Mouse (Mus musculus): Measurements from ENCODE around the gene Hsd11b1. TPM values are rescaled to one million over a fixed set of nuclear protein-coding genes. Genes with fewer than 3 reads are reported as not detected.

The Hsd11b1 gene
- polyA plus RNA-seq, 1 experiment, result not detected

DNA sequence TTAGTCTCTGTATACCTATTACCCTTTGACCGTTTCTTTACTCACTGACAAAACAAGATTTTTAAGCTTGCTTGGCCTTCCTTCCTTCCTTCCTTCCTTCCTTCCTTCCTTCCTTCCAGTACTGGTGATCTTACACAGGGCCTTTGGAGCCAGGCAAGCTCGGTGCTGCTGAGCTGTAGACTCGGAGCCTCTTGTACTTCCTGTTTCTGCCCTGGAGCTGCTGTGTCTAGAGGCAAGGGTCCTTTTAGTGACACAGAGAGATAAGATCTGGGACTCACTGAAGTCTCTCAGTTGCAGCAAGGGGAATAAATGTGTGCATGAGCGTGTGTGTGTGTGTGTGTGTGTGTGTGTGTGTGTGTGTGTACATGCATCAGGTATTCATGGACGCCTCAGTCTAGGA, 32.9 kb downstream of the Hsd11b1 start:
- no peak for TF ChIP-seq CTCF (IDR thresholded peaks at IDR 0.05; ENCODE audit: low read depth, low read length)
- no peak for TF ChIP-seq EP300 (IDR thresholded peaks at IDR 0.05; ENCODE audit: insufficient read depth, low read depth, low read length)
- no peak for TF ChIP-seq POLR2A (IDR thresholded peaks at IDR 0.05; ENCODE audit: insufficient read depth, low read length)
- Histone ChIP-seq H3K27ac (ENCODE audit: insufficient read depth, low read length) (no peak overlapping the region), H3K4me1 (ENCODE audit: control insufficient read depth, insufficient read depth, low read length) (no peaks in the 10 kb centered on the region), H3K27me3 (ENCODE audit: control insufficient read depth, insufficient read depth, low read length, poor library complexity, severe bottlenecking) (no peaks in the 10 kb centered on the region), H3K4me3 (ENCODE audit: low read depth, low read length) (no peak overlapping the region), H3K36me3 (ENCODE audit: control insufficient read depth, insufficient read depth, low read length, poor library complexity, severe bottlenecking) (no peaks in the 10 kb centered on the region), H3K9me3 (replicated peaks; ENCODE audit: control insufficient read depth, insufficient read depth, low read length, poor library complexity, severe bottlenecking) (no peaks in the 10 kb centered on the region), H3K9ac (ENCODE audit: low read depth, poor library complexity, severe bottlenecking) (no peak overlapping the region)

DNA sequence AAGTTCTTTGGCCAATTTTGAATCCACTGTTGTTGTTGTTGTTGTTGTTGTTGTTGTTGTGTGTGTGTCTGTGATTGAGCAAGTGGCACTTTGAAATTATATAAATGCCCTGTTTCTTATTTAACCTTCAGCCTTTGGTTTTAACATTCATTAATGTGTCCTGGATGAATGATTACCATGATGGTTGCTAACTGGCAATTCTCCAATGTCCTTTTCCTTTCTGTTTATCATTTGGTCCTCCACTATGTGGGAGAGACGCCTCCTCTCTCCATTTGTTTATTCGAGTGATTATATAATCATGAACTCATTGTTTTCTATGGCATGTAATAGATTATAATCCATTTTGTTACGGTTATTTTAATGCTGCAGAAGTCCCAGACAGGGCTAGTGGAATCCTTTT, 33.3 kb downstream of the Hsd11b1 start:
- Histone ChIP-seq H3K4me1 (ENCODE audit: control insufficient read depth, insufficient read depth, low read length) (no peaks in the 10 kb centered on the region), H3K36me3 (ENCODE audit: control insufficient read depth, insufficient read depth, low read length, poor library complexity, severe bottlenecking) (no peaks in the 10 kb centered on the region), H3K27me3 (ENCODE audit: control insufficient read depth, insufficient read depth, low read length, poor library complexity, severe bottlenecking) (no peaks in the 10 kb centered on the region), H3K27ac (ENCODE audit: insufficient read depth, low read length) (no peak overlapping the region), H3K9me3 (replicated peaks; ENCODE audit: control insufficient read depth, insufficient read depth, low read length, poor library complexity, severe bottlenecking) (no peaks in the 10 kb centered on the region), H3K4me3 (ENCODE audit: low read depth, low read length) (no peak overlapping the region), H3K9ac (ENCODE audit: low read depth, poor library complexity, severe bottlenecking) (no peak overlapping the region)
- no peak for TF ChIP-seq EP300 (IDR thresholded peaks at IDR 0.05; ENCODE audit: insufficient read depth, low read depth, low read length)
- no peak for TF ChIP-seq POLR2A (IDR thresholded peaks at IDR 0.05; ENCODE audit: insufficient read depth, low read length)
- no peak for TF ChIP-seq CTCF (IDR thresholded peaks at IDR 0.05; ENCODE audit: low read depth, low read length)

DNA sequence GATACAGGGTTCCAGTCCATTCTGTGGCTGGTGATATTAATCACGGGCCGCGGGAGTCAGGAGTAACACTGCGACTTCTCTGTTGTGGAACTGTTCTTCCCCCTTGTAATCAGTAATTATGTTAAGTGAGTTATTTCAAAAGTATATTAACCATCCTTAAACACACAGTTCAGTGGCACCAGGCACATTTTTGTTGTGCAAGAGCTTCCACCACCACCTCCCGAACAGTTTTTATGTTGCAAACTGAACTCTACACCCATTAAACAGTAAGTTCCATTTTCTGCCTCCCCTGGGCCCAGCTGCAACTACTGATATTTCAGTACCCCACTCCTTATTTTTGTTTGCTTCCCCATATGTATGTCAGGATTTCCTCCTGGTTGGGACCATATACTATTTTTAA, 34.3 kb downstream of the Hsd11b1 start:
- Histone ChIP-seq H3K36me3 (ENCODE audit: control insufficient read depth, insufficient read depth, low read length, poor library complexity, severe bottlenecking) (no peaks in the 10 kb centered on the region), H3K9ac (ENCODE audit: low read depth, poor library complexity, severe bottlenecking) (no peak overlapping the region), H3K4me3 (ENCODE audit: low read depth, low read length) (no peak overlapping the region), H3K27ac (ENCODE audit: insufficient read depth, low read length) (no peak overlapping the region), H3K27me3 (ENCODE audit: control insufficient read depth, insufficient read depth, low read length, poor library complexity, severe bottlenecking) (no peaks in the 10 kb centered on the region), H3K4me1 (ENCODE audit: control insufficient read depth, insufficient read depth, low read length) (no peaks in the 10 kb centered on the region), H3K9me3 (replicated peaks; ENCODE audit: control insufficient read depth, insufficient read depth, low read length, poor library complexity, severe bottlenecking) (no peaks in the 10 kb centered on the region)
- no peak for TF ChIP-seq EP300 (IDR thresholded peaks at IDR 0.05; ENCODE audit: insufficient read depth, low read depth, low read length)
- TF ChIP-seq CTCF (IDR thresholded peaks at IDR 0.05; ENCODE audit: low read depth, low read length), result no peak
- TF ChIP-seq POLR2A (IDR thresholded peaks at IDR 0.05; ENCODE audit: insufficient read depth, low read length), result no peak

DNA sequence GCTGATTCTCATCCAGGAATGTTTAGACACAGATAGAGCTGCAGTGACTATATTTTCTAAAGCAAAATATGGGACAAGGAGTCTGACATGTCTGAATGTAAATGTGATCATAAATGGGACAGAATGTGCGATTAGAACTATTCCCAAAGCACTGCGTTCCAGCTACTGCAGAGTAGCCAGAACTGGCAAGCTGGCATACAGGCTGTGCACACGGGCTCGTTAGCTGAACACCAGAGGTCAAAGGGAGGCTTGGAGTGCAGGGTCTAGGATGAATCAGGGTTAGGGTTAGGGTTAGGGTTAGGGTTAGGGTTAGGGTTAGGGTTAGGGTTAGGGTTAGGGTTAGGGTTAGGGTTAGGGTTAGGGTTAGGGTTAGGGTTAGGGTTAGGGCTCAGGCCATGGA, 36.3 kb downstream of the Hsd11b1 start:
- Histone ChIP-seq H3K27ac (ENCODE audit: insufficient read depth, low read length) (no peak overlapping the region), H3K27me3 (ENCODE audit: control insufficient read depth, insufficient read depth, low read length, poor library complexity, severe bottlenecking) (no peaks in the 10 kb centered on the region), H3K9me3 (replicated peaks; ENCODE audit: control insufficient read depth, insufficient read depth, low read length, poor library complexity, severe bottlenecking) (no peaks in the 10 kb centered on the region), H3K36me3 (ENCODE audit: control insufficient read depth, insufficient read depth, low read length, poor library complexity, severe bottlenecking) (no peaks in the 10 kb centered on the region), H3K4me3 (ENCODE audit: low read depth, low read length) (no peak overlapping the region), H3K9ac (ENCODE audit: low read depth, poor library complexity, severe bottlenecking) (no peak overlapping the region), H3K4me1 (ENCODE audit: control insufficient read depth, insufficient read depth, low read length) (no peaks in the 10 kb centered on the region)
- TF ChIP-seq CTCF (IDR thresholded peaks at IDR 0.05; ENCODE audit: low read depth, low read length) (no peak), POLR2A (IDR thresholded peaks at IDR 0.05; ENCODE audit: insufficient read depth, low read length) (no peak), EP300 (IDR thresholded peaks at IDR 0.05; ENCODE audit: insufficient read depth, low read depth, low read length) (no peak)

DNA sequence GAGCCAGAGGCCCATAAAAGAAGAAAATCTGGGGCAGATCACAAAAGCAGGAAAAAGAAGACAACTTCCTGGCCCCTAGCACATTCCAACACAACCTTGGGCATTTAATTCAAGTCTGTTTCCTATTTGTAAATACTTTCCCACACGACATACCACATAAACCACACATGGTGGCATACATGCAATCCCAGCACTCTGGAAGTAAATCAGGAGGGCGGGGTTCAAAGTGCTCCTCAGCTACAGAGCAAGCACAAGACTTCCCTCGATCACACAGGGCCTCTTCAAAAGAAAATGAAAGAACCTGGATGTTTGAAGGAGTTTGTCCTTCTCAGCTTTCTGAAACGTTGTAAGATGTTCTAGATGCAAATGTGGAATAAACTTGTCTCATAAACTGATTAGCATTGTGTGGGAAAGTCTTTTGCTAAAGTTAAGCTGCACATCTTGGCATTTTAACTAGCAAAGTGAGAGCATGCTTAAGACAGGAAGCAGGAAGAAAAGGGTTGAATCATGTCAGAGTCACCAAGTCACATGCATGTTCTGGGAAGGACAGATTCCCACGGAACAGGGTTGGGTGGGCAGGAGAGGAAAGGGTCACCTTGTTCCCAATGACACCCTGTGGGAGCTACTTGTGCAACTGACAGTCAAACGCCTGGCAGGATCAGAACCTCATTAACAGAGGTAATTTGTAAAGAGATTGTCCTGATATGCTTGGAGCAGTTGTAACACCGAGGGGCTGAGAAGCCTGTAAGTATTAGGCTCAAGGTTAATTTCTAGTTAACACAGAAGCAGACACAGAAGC, 37.0 kb downstream of the Hsd11b1 start:
- Histone ChIP-seq H3K36me3 (ENCODE audit: control insufficient read depth, insufficient read depth, low read length, poor library complexity, severe bottlenecking) (no peaks in the 10 kb centered on the region), H3K4me1 (ENCODE audit: control insufficient read depth, insufficient read depth, low read length) (no peaks in the 10 kb centered on the region), H3K27ac (ENCODE audit: insufficient read depth, low read length) (no peak overlapping the region), H3K9ac (ENCODE audit: low read depth, poor library complexity, severe bottlenecking) (no peak overlapping the region), H3K4me3 (ENCODE audit: low read depth, low read length) (no peak overlapping the region), H3K27me3 (ENCODE audit: control insufficient read depth, insufficient read depth, low read length, poor library complexity, severe bottlenecking) (no peaks in the 10 kb centered on the region), H3K9me3 (replicated peaks; ENCODE audit: control insufficient read depth, insufficient read depth, low read length, poor library complexity, severe bottlenecking) (no peaks in the 10 kb centered on the region)
- TF ChIP-seq POLR2A (IDR thresholded peaks at IDR 0.05; ENCODE audit: insufficient read depth, low read length), result no peak
- TF ChIP-seq EP300 (IDR thresholded peaks at IDR 0.05; ENCODE audit: insufficient read depth, low read depth, low read length), result no peak
- TF ChIP-seq CTCF (IDR thresholded peaks at IDR 0.05; ENCODE audit: low read depth, low read length), result no peak

DNA sequence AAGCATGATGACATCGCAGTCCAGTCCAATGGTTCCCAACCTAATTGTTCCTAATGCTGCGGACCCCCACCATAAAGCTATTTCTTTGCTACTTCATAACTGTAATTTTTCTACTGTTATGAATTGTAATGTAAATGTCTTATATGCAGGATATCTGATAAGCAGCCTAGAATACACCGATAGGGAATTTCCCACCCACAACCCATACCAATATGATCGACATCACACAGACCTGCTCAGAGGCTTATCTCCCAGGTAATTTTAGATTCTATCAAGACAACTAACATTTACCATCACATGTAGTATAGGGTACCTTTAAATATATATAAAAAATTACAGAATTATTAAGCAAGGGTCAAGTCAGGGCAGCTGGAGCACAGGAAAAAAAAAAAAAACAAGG, 37.8 kb downstream of the Hsd11b1 start:
- Histone ChIP-seq H3K9me3 (replicated peaks; ENCODE audit: control insufficient read depth, insufficient read depth, low read length, poor library complexity, severe bottlenecking) (no peaks in the 10 kb centered on the region), H3K27ac (ENCODE audit: insufficient read depth, low read length) (no peak overlapping the region), H3K4me3 (ENCODE audit: low read depth, low read length) (no peak overlapping the region), H3K4me1 (ENCODE audit: control insufficient read depth, insufficient read depth, low read length) (no peaks in the 10 kb centered on the region), H3K27me3 (ENCODE audit: control insufficient read depth, insufficient read depth, low read length, poor library complexity, severe bottlenecking) (no peaks in the 10 kb centered on the region), H3K9ac (ENCODE audit: low read depth, poor library complexity, severe bottlenecking) (no peak overlapping the region), H3K36me3 (ENCODE audit: control insufficient read depth, insufficient read depth, low read length, poor library complexity, severe bottlenecking) (no peaks in the 10 kb centered on the region)
- TF ChIP-seq POLR2A (IDR thresholded peaks at IDR 0.05; ENCODE audit: insufficient read depth, low read length) (no peak), EP300 (IDR thresholded peaks at IDR 0.05; ENCODE audit: insufficient read depth, low read depth, low read length) (no peak)

All from ES-Bruce4 (cell line).